Mouse (Mus musculus) adrenal gland, postnatal 25 days (tissue): ENCODE measurements around the gene Cdhr3. TPM values are rescaled to one million over a fixed set of nuclear protein-coding genes. Genes with fewer than 3 reads are reported as not detected.
"Not testable (repeated sequence)": the region's sequence is repeated elsewhere in the genome, so short reads cannot be mapped to it uniquely, and the experiment has no call there.

Source experiments
- DNase-seq: peaks from one replicate; pipeline ENCODE4 v3.0.0; 2021; ENCODE audit warnings: mixed read lengths
- microRNA-seq, 2 experiments: library from miRNA; unstranded; fragments of <30 nt; microRNA quantifications; one replicate each; pipeline ENCODE4 v1.2.0; 2021
- total RNA-seq: library from RNA; stranded (reverse); gene quantifications from 2 replicates; pipeline ENCODE4 v1.2.3, GENCODE M21; 2021

The Cdhr3 gene
- total RNA-seq, 1 experiment from 2014 or later: not detected

DNA sequence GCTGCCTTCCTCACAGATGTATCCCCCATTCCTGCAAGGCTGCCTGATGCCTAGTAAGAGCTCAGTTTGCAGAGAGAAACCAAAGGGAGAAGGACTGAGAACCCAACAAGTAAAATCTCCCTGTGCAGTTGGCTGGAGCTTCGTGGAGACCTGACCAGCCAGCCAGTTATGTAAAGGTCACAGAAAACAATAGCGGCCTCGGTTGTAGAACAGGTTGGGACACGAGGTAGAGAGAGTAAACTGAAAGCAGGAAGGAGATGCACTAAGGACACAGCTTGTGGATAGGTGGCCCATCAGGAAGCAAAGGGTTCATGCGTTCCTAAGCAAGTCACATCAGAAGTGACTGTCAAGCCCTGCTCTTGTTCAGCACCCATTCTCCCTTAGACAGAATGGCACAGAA lies 86.8 kb downstream of the Cdhr3 start:
- no peak for DNase-seq

DNA sequence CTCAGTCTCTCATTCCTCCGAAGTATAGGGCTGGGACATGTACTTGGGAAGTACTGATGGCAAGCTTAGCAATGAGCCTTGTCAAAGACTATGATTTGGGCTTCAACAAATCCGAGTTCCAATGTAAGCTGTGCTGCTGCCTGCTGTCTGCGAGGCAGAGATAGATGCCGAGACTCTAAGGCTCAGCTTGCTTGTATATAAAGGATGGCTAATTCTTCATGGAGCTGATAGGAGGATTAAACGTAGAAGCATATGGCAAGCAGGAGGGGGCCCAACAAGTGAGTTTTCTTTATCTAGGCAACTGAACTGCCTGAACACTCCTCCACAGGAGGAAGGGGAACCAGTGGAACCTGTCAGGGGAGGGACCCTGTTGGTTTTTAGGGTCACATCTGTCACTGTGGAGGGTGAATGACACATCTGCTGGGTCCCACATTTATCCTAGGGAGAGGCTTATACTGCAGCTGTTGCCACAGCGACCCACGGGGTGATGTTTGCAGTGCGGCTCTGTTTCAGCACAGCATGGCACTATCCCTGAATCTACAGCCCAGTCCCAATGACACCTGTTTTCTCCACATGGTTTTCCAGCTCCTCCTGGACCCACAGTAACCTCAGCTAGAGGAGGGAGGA lies 89.2 kb downstream of the Cdhr3 start:
- DNase-seq: no peak

DNA sequence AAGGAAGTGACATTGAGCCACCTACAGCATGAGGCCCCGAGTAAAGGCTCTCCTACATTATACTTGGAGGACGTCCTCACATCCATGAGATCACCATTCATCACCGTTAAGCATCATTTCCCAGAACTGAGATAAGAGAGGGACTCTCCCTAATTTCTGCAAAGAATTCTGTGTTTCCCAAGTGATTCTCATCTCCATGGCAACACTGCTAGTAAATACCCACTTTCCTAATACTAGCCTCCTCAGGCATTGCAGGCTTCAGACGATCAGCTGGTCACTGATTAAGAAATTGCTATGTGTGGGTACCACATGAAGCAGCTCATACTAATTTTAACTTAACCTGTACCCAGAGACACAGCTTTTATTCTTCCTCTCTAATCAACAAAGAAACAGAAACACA lies 92.3 kb downstream of the Cdhr3 start:
- no peak for DNase-seq

DNA sequence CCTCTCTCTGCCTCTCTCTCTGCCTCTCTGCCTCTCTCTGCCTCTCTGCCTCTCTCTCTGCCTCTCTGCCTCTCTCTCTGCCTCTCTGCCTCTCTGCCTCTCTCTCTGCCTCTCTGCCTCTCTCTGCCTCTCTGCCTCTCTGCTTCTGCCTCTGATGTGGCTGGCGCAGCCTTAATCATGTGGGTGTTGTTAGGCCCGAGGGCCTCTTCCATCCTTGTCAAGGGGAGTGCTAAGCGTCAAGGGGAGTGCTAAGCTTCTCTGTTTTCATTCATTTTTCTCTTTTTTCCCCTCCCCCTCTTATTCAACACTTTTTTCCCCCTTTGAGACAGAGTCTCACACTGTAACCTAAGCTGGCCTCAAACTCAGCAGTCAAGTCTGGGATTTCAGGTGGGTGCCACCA lies 92.9 kb downstream of the Cdhr3 start:
- DNase-seq: not testable (repeated sequence)

DNA sequence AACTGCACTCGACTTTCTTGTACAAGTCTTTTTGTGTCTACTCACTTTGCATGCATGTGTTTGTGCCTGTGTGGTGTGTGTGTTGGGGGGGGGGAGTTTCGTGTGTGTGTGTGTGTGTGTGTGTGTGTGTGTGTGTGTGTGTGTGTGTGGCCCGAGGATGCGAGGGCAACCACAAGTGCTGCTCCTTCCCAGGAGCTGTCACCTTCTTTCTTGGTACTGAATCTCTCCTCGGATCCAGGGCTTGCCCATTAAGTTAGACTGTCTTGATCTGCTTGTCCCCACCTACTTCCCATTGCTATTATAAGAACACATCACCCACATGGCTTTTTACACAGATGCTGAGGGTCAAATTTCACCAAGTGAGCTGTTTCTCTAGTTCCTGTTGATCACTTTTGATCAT lies 93.9 kb downstream of the Cdhr3 start:
- no peak for DNase-seq

DNA sequence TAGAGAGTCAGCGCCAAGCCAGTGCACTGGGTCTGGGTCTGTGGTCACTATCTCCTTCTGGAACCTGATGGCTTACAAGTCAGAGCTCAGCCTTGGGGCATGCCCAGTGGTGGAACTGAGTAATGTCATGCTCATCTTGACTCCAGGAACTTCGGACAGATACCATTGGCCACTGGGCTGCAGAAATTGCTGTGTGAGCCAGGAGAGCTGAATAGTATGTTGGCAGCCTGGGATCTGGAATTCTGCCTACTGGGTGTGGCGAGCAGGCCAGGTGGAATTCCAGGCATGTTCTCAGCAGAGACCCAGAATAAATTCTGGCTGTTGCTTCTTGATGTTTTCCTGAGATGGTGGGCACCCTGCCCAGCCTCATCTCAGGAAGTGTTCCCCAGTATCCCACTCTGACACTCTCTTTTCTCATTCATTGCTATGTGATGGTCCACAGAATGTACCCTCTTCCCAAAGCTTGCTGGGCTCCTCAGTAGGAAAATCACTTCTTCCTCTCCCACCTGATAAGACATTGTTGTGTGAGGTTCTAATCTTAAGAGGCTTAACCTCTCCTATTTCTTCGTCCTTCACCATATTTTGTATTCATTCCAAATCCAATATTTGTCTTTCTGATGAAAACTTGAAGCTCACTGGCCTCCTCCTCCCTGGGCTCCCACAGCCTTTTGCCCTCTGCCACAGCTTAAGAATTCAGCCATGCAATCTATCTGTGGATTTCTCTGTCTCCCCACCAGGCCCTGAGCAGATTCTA lies 97.4 kb downstream of the Cdhr3 start:
- no peak for DNase-seq

DNA sequence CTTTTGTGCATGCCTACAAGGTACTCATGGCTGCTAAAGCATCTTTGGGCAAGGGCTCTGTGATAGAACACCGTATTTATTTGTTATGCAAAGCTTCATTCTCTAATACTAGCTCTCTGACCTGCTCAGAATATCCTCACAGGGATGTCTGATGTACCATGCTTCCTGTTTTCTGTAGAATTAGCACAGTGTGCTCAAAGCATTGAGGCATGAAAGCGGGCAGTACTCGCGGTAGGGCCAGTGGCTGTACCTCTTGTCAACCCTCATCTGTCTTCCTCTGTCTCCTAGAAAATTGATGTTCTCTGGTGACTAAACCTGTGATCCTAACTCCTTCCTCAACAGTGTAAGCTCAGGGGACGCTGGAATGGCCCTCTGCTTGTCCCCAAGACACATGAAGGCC lies 98.6 kb downstream of the Cdhr3 start:
- no peak for DNase-seq

DNA sequence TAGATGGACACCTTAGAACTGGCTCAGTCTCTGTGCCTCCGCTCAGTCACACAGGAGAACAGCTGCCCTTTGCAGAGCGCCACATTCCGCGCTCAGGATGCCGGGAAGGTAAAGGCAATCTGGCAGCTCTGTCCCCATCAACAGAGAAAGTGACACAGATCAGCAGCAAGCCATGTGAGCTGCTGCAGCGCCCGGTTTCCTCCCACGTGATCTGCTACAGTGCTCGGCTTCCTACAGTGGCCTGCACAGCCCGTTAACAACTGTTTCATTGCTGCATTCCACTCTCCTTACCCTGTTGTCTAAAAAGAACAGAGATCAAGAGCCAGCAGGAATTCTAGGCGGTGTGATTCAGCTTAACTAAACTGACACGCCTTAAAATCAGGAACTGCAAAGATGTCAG lies 102.9 kb downstream of the Cdhr3 start:
- peak; percentile 12 for DNase-seq

DNA sequence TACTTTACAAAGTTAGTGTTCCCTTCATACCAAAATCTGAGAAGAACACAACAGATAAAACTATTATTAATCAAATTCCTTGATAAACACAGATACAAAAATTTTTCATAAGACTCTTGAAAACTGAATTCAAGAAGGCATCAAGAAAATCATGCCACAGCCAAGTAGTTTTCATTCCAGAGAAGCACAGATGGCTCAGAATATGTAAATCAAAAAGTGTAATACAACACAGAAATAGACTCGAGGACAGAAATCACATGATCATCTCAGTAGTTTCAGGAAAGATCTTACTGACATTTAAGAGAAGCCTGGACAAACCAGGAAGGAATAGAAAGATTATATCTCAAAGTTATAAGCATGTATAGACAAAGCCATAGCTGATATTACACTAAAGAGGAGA lies 106.4 kb downstream of the Cdhr3 start:
- DNase-seq: no peak

Small RNA genes within 50 kb of the gene (microRNA-seq; reads per million reads assigned to microRNA genes)
- 0 reads per million in 2 experiments for gene Gm22904

Other genes starting within 250 kb of the Cdhr3 start
- 101 and 114 TPM in 2 replicates for gene Sypl, start 139.0 kb downstream of the Cdhr3 start, total RNA-seq
- 31.2 and 33.1 TPM in 2 replicates for gene Atxn7l1, start 54.8 kb upstream of the Cdhr3 start, total RNA-seq